Mouse (Mus musculus): ENCODE data around the gene Mtln.
A peak's percentile ranks its signal among the peaks of the same experiment; 100 is the strongest.

Mtln gene

DNA sequence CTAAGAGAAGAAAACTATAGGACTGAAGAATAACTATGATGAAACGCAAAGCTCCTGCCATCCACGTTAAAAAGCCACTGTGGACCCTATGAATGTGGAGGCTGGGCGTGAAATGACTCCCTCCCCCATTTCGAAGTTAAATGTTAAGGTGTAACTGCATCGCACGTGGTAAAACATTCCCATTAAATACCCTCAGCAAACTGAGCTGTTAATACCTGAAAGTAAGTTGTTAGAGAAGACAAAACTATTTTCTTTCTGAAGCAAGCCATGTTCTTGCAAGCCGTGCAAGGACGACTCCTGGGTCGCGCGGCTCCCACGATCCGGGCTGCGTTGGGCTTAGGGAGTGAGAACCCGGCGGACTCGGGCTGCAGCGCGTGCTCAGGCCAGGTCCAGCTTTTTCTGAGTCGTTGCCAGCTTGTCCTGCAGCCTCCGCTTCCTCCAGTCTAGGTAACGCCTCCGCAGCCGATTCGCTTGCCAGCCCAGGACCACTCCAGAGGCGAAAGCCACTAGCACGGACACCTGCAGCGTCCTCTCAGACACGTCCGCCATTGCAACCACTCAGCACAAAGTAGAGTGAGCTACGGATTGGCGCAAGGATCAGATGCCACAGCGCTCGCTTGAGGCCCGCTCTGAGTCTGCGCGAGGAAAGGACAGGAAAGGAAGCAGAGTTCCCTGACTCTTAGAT lies at the start of gene Mtln:
Mtln (minus strand) TSS at position 570 of the 685 bp plus-strand sequence.
- DNase-seq: peak; percentile 94

DNA sequence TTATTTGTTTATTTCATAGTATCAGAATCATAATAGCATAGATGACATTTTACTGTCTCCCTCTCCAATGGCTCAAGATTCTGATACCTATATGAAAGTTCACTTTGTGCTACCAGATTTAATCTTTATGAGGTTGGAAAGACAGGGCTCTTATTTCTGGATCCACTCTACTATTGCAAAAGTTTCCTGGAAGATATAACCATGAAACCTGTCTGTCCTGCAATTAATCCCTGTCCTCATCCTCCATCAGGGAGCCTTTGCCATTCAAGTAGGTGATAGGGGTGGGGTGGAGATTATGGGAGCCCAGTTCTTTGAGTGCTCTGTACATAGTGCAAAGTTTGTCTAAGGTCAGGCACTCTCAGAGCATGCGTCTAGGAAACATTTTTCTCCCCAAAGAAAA lies 49.1 kb upstream of the Mtln start:
- DNase-seq: no peak

DNA sequence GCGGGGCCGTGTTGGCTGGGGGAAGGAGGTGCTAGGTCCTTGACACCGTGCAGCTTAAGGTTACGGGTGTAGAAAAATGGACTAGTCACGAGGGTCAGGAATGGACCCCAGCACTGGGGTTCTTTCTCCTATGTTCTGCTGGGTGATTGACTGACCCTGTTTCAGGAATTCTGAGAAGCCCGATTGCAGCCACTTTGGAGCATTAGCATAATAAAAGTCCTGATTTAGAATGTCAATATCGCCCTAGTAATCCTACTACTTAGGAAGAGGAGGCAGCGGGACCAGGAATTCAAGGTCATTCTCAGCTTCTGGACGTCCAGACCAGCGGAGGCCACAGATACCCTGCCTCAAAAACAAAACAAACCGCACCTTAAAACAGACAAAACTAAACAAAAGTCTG lies 47.1 kb upstream of the Mtln start:
- no peak for DNase-seq

DNA sequence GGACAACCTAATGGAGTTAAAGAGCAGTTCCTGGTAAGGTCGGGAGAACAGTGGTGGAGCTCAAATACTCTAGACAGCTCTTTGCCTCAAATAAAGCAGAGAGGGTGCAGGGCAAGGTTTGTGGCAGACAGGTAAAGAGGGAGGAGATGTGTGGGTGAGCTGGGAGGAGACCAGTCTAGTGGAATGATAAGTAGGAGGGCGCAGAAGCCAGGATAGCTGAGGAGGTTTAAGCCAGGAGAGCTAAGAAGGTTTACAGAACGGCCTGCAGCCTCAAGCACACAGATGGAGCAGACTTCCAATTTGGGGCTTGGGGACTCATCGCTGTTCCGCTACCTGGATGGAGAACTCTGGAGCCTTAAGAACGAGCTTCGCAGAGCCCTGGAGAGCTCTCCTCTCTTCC lies 46.3 kb upstream of the Mtln start, which contains the start of gene Acoxl:
Acoxl (plus strand) TSS at position 301 of the 400 bp plus-strand sequence.
- no peak for DNase-seq

DNA sequence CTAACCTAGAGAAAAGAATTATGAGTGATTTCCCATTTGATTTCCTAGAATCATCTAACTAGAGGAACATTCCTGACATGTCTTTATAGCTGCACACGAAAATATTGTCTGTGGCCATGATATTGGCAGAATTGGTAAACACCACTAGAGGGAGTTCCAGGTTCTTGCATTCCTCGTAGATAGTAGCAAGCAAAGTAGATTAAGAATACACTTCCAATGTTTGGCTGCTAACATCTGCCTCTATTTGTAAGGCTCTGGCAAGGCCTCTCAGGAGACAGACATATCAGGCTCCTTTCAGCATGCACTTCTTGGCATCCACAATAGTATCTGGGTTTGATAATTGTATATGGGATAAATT lies 40.5 kb upstream of the Mtln start:
- DNase-seq: peak; percentile 41

DNA sequence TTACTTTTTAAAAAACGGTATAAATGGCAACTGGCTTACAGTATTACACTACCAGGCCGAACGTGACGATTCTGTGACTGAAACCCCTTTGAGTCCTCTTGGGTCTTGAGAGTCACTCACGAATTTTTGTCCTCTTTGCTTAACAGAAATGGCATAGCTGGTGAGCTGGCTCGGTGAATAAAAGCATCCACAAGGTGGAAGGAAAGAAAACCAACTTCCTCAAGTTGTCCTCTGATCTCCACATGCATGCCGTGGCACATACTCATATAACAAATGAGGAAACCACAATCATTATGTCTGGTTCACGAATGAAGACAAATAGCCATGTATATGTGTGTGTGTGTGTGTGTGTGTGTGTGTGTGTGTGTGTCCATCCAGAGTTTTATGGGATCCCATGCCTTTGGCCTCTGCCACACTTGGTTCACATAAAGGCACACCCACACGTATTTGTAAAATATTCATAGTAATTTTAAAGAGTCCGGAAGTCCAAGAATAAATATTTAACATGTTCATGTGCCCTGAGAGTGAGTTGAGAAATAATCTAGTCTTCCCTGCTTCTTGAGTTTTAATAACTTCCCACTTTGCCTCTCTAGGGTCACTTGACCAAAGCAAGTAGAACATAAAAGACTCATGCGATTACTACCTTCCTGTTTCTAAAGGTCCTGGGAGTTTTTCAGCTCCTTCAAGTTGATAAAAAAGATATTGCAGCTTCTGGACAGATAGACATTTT lies 40.0 kb upstream of the Mtln start:
- no peak for DNase-seq

DNA sequence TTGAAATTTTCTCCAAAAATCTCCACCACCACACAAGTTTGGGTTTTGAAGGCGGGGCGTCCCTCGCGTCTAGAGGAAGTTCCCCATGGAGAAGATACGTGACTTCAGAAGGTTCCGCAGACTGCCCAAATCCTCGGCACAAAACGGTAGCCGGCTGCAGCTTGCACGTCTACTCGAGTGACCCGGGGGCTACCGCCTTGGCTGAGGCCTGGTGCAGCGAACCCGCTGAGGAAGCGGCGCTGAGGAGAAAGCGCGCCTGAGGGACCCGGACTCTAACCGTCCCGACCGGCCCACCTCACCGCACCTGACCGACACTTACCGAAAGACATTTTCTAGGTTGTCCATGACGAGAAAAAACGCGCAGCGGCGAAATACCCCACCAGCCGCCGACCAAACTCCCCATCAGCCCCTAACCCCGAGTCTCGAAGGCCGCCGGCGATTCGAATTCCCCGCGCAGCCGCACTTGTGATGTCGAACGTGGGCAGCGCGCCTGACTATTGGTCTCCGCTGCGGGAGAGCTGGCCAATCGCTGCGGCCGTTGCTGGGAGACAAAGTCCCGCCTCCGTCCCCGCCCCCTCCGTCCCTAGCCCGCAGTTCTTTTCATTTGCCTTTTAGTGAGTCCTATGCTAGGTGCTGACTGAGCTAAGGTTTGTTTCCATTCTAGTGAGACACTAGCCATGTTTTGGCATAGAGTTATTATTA lies 39.3 kb upstream of the Mtln start, which contains the start of gene Bub1:
Bub1 (minus strand) TSS at position 465 of the 702 bp plus-strand sequence.
- peak; percentile 94 for DNase-seq

DNA sequence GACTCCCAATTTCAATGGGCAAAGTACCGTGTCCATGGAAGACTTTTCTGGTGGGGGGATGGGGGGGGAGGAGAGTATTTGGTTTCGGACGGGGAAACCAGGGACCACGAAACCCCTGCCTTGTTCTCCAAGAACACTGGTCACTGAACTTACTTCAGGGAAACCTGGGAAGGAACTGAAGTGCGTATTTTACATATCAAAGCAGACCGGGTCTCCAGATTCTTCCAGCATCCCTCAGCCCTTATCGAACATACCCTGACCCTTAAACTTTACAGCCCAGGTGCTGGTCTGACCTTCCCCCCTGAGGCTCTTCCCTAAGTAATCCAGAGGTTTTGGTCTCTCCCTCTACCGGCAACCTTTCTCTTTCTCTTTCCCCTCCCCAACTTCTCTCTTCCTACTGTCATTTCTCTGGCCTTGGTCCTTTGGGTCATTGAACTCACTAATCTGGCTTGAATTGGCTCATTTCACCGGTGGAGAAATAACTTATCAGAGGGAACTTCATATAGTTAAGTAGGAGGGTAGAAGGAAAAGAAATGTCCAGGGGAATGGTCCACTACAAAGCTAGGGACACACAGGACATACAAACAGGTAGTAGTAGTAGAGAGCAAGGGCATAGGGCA lies 2.5 kb downstream of the Mtln start:
- DNase-seq: no peak

DNA sequence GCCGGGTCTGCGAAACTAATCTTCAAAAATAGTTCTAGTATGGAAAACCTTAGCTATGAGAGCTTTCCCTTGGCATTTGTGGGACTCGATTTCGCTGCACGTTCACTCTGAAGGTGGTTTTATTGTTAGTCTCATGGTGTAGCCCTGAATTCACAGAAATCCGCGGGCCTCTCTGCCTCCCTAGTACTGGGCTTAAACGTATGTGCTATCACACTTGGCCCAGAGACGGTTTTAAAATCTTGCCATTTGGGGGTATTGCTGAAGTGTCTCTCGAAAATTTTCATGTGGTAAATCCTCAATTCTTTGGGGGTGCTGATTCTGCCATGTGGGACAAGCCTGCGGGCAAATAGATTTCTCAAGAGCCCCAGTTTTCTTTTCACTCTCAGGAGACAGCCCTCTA lies 3.1 kb downstream of the Mtln start:
- DNase-seq: peak; percentile 19

DNA sequence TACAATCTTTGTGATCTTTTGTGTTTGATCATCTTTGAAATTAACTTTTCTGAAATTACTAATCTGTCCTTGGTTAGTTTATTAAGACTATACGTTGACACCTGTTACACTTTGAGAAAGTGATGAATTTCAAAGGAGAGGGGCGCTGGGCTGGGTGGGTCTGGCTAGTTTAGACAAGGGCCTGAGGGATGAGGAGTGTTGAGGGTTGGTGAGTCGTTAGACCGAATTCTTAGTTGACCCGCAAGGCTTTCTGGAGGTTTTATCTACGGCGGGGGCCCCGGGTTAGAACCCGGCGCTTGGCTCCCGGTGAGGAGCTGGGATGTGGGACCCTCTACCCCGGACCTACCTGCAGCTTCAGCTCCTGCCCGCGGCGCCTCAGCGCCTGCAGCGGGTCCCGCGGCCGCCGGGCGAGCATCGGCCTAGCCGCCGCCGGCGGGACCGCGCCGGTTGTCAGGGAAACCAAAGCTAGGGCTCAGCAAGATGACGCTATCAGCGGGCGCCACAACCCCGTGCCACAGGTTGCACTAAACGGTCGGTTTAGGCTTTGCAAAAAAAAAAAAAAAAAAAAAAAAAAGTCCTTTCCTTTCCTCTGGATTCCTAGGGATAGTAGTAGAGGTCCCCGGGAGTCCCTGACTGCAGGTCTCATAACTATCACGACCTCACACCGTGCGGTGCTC lies 3.7 kb downstream of the Mtln start, which contains the start of gene Nphp1:
Nphp1 (minus strand) TSS at position 458 of the 677 bp plus-strand sequence.
- DNase-seq: peak; percentile 83

DNA sequence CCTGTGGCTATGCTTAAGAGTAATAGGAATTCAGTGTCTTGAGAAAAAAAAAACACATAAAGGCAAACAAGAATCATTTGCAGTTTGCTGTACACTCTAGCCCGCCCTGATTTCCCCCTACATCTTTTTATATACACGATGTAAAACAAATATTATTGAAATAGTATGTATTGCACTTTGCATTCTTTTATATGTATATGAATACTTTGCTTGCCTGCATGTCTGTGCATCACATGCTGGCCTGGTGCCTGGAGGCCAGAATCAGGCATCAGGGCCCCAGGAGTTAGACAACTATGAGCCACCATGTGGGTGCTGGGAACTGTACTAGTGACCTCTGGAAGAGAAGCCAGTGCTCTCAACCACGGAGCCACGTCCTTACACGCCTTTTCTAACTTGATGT lies 5.1 kb downstream of the Mtln start:
- no peak for DNase-seq

DNA sequence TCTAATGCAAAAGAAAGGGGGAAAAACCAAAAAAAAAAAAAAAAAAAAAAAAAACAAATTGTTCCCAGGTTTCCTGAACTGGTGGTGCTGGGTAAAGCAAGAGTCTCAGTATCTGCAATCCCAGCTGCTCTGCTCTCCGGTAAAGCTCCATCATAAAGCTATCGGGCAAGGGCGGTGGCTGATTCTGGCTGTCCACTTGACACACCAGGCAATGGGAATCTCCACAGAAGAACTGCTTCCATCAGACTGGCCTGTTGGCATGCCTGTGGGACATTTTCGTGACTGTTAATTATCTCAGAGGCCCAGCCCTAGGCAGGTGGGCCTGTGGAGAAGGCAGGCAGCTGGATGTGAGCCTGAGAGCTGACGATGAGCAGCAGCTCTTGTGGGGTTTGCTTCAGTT lies 13.8 kb downstream of the Mtln start:
- no peak for DNase-seq

DNA sequence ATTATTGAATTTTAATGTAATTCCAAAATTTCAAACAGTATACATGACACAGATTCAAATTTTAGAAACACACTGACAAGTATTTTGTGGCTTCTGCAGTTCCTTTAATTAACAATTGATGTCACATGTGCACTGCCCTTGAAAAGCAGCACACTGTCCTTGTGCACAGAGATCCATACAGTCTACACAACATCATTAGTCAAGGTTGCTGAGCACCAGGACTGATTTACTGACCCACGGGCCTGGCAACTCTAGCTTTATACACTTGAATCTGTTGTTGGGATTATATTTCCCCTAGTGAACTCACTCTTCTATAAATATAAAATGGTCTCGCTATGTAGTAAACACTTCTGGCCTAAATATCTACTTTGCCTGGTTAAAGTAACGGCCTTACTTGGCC lies 17.3 kb downstream of the Mtln start:
- DNase-seq: peak; percentile 12

DNA sequence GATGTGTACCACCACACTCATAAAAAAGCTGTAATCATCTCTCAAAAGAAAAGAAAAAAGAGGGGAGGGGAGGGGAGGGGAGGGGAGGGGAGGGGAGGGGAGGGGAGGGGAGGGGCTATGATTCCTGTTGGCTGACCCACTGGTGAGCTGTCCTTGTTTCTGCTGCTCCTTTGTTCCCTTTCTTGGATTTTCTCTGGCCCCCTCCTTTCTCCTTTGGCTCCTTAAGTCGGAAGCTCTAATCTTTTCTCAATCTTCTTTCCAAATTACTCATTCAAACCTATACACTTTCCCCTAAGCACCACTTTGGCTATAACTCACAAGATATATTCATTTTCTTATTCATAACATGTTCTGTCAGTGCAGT lies 17.7 kb downstream of the Mtln start:
- no peak for DNase-seq

DNA sequence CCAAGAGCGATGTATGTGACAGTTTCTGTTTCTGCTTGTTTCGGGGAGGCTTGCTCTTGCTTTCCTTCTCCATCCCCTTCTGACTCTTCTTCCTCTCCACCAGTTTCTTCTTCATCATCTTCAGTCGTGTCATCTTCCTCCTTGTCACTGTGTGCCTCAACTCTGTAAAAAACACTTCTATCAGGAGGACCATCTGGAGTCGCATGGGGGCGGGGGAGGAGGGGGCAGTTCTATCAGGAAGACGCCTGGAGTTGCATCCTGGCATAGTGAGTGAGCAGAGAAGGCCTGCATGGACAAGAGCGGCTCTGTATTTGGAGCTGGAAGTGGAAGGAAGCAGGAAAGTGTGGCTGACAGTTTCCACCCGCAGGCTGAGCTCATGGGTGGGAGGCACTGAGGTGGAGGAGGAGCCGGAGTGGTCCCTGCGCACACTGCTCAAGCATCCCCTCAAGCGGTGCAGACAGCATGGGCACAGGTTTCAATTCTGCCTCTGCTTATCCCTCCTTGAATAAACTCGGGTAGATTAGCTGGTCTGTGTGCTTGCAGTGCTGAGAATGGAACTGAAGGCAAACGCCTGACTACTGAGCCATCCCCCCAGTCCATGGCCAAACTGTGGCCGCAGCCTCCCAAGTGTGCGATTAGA lies 18.2 kb downstream of the Mtln start:
- DNase-seq: no peak

DNA sequence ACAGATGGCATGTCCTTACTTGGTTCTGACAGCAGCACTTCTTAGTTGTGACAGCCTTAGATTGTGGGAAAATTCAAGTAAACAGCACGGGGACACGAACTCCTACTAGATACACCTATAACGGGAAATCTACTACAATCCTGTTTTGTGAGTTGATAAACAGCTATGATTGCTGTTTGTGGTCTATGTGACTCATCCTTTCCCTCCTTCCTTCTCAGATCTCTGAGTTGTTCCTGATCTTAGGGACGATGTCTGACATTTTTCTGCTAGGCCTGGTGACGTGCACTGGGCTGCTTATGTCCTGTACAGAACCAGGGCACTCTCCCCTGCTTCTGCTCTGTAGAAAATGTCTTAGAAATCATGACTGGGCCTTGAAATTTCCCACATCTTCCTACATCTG lies 30.7 kb downstream of the Mtln start:
- DNase-seq: no peak

DNA sequence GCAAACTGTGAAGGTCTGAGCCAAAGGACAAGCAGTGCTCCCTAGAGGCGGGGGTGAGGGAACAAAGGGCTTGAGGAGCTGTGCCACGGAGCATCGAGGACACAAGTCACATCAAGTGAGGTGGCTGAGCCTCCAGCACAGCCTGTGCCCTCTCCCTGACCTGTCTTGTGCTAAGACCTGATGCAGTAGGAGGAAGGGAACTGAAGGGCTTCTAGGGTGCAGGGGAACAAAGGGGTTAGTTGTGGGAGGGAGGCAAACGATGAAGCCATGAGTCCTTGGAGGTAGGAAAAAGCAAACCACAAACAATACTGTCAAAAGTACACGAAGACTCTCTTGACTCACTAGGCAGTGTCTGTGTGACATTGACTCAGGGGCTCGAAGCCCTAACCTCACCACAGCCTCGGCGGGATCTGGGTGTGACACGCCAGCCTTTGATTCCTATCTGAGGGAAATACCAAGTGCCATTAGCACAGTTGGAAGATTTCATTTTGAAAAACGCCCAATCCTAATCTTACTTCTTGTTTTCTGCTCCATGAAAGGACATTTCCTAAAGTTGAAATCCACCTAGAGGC lies 31.8 kb downstream of the Mtln start:
- DNase-seq: no peak

DNA sequence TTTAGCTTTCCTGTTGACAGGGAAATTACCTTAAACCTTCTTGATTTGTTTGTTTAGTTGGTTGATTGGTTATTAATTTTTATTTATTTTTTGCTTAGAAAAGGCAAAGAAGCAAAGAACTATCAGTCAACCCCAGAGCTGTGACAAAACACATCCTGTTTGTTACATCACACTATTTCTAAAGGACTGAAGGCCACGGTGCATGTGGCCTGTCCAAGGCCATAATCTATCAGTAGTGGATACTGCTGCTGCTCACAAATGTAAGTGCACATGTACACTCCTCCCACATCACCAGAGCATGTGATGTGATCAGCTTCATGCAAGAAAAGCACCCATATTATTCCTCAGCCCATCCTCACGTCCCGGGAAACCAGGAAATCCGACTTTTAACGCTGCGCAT lies 32.3 kb downstream of the Mtln start:
- no peak for DNase-seq

DNA sequence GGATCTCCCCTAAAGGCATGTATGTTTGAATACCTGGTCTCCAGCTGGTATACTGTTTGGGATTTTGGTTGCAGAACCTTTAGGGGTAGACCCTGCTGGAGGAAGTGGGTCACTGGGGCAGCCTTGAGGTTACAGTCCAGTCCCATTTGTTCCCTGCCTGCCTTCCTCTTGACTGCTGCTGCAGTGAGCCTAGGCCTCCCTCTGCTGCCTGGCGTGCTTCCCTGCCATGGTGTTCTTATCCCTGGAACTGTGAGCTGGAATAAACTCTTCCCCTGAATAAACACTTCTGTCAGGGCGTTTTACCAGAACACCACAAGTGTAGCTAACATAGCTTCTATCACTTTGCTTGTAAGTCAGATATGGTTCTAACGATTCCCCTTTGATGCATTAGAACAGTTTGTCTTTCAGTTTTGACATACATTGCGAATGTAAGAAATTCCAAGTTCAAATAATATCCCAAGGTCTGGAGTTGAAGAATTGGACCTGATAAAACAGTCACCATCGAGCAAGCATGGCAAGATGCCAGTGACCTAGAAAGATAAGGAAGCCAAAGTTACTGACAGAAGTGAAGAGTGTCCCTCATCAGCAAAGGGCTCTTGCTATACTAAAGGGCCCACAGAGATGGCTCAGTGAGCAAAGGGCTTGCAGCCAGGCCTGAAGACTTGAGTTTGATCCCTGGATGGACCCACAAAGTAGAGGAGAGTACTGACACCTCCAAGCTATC lies 33.0 kb downstream of the Mtln start:
- DNase-seq: no peak

DNA sequence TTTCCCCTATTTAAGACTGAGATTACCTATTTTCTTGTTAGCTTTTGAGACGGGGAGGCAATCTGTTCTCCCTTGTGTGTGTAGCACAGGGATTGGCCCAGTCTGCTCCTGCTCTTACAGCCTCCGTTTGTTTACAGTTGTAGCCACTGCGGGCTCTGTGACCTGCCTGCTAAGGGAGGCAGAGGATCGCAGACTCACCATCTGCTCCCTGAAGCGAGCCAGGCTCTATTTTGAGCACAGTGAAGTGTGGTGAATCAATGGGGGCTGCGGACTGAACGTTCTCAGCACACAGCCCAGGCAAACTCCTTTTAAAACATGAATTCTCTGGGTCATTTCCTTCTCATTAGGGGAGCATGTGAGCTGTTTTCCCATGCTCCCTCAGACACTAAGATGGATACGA lies 35.1 kb downstream of the Mtln start:
- DNase-seq: no peak

DNA sequence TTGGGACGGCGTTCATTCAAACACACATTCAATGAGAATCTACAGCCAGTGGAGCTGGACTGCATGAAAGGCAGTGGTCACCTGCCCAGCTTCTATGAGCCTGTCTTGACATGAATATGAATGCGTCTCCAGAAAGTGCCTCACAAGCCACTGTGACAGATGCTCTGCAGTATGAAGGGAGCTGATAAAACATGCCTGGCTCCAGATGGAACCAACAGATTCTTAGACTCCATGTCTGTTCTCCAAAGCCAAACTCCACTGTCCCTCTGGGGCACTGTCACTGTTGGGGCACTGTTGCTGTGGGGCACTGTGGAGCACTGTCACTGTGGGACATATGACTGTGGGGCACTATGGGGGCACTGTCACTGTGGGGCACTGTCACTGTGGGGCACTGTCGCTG lies 38.2 kb downstream of the Mtln start:
- DNase-seq: no peak

All from kidney, adult 9 months (tissue).